Mouse (Mus musculus) lung, embryonic 14.5 days (tissue): Measurements from ENCODE around the gene Mcpt8. TPM values are rescaled to one million over a fixed set of nuclear protein-coding genes. Genes with fewer than 3 reads are reported as not detected.
"Not testable (repeated sequence)": the region's sequence is repeated elsewhere in the genome, so short reads cannot be mapped to it uniquely, and the experiment has no call there.

Experiments used
- ATAC-seq: fragments of 200-750 bp; cut with Nextera tagmentation; 2 replicates; pipeline ENCODE4 v1.8.0; 2017; ENCODE audit warnings: mild to moderate bottlenecking, moderate TSS enrichment, moderate library complexity; ENCODE audit not compliant: insufficient read depth
- DNase-seq: peaks from one replicate; pipeline ENCODE4 v3.0.0-alpha.2; 2015
- H3K27ac ChIP-seq: fragments of 300-500 bp; sonication (generic); 2 replicates; pipeline ENCODE4 v1.5.1; 2014; ENCODE audit warnings: low read depth, mild to moderate bottlenecking, moderate library complexity
- H3K27me3 ChIP-seq: fragments of 300-500 bp; sonication (generic); 2 replicates; pipeline ENCODE4 v1.6.1; 2014; ENCODE audit warnings: low read length, control low read depth; ENCODE audit not compliant: insufficient read depth
- H3K36me3 ChIP-seq: fragments of 300-500 bp; sonication (generic); 2 replicates; pipeline ENCODE4 v1.6.1; 2014; ENCODE audit warnings: control low read depth; ENCODE audit not compliant: insufficient read depth
- H3K4me1 ChIP-seq: fragments of 300-500 bp; sonication (generic); 2 replicates; pipeline ENCODE4 v1.6.1; 2014; ENCODE audit warnings: antibody characterized with exemption, control low read depth; ENCODE audit not compliant: insufficient read depth
- H3K4me2 ChIP-seq: fragments of 300-500 bp; sonication (generic); 2 replicates; pipeline ENCODE4 v1.6.1; 2014; ENCODE audit warnings: mild to moderate bottlenecking
- H3K4me3 ChIP-seq: fragments of 300-500 bp; sonication (generic); 2 replicates; pipeline ENCODE4 v1.5.1; 2014; ENCODE audit warnings: low read depth, low read length
- H3K9ac ChIP-seq: fragments of 300-500 bp; sonication (generic); 2 replicates; pipeline ENCODE4 v1.6.1; 2014
- H3K9me3 ChIP-seq: fragments of 300-500 bp; sonication (generic); 2 replicates; pipeline ENCODE4 v1.6.1; 2016; ENCODE audit warnings: low read depth, low read length, control low read depth
- CTCF ChIP-seq: IDR thresholded peaks from 2 replicates; pipeline ENCODE4 v1.5.1; 2016; ENCODE audit warnings: antibody characterized with exemption, low read depth
- WGBS: fragments of 180-500 bp; shearing (Covaris S2); extraction: QIAGEN DNeasy Blood & Tissue Kit; methylation state at CpG from one replicate; pipeline ENCODE4 v1.1.7; 2014; 5-methylcytosine and 5-hydroxymethylcytosine counted together
- microRNA-seq: library from miRNA; unstranded; fragments of <30 nt; microRNA quantifications from one replicate; pipeline ENCODE4, GENCODE M21; 2016; ENCODE audit warnings: borderline number of aligned reads
- polyA plus RNA-seq: library from polyadenylated mRNA; unstranded; fragments of >200 nt; fragmentation: Nextera tagmentation; extraction: Ambion mirVana; gene quantifications from 2 replicates; pipeline ENCODE4 v1.2.1, GENCODE M21; 2014

The Mcpt8 gene
- polyA plus RNA-seq, 1 experiment from 2014 or later = 0.54 TPM

- TF ChIP-seq CTCF = no peak
- no peak for DNase-seq
- H3K27ac ChIP-seq = no peak overlapping the region
- no peaks in the 10 kb centered on the region for H3K4me1 ChIP-seq
- H3K4me3 ChIP-seq = no peak overlapping the region
- H3K27me3 ChIP-seq = no peaks in the 10 kb centered on the region
- H3K9ac ChIP-seq = no peak overlapping the region
- no peak overlapping the region for H3K4me2 ChIP-seq
- H3K9me3 ChIP-seq = no peaks in the 10 kb centered on the region
- no peaks in the 10 kb centered on the region for H3K36me3 ChIP-seq
- WGBS = 57% methylated on average over 3 of the region's 3 CpGs
- ATAC-seq = no peak
Observed at GRCm38 (mm10) chr14:56086711-56087110, 1.6 kb upstream of the Mcpt8 start.

GRCm38 (mm10) chr14:56082016-56082415, 3.1 kb downstream of the Mcpt8 start:
- H3K36me3 ChIP-seq = no peaks in the 10 kb centered on the region
- TF ChIP-seq CTCF = no peak
- H3K4me3 ChIP-seq = no peak overlapping the region
- H3K4me1 ChIP-seq = no peaks in the 10 kb centered on the region
- WGBS = 90% methylated on average over 4 of the region's 4 CpGs
- no peak overlapping the region for H3K9ac ChIP-seq
- no peaks in the 10 kb centered on the region for H3K9me3 ChIP-seq
- H3K4me2 ChIP-seq = no peak overlapping the region
- no peak for DNase-seq
- H3K27me3 ChIP-seq = no peaks in the 10 kb centered on the region
- ATAC-seq = no peak
- H3K27ac ChIP-seq = no peak overlapping the region

DNA sequence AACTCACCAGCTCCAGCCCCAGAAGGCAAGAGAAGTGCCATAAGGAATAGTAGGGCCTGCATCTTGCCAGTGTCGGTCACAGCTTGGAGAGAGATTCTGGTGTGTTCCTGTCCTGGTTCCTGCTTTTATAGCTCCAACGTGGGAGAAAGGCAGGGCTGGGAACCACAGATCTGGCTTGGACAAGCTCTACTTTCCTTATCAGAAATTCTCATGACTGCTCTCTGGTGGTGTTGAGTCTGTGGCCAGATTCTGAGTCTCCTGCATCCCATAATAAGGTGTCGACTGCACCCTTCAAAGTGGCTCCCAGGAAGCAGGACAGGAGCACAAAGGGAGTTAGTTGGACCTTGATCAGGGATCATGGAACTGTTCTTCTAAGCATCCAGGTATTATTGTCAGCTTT, 22.9 kb downstream of the Mcpt8 start, which contains the start of gene Mcpt4:
TSS of gene Mcpt4 (minus strand) at position 101 of the 400 bp plus-strand sequence.
- not testable (repeated sequence) for H3K9ac ChIP-seq, H3K4me2 ChIP-seq, H3K9me3 ChIP-seq, H3K4me1 ChIP-seq, DNase-seq, H3K36me3 ChIP-seq, H3K27me3 ChIP-seq, H3K27ac ChIP-seq, ATAC-seq, H3K4me3 ChIP-seq
- 69% methylated on average over 3 of the region's 3 CpGs for WGBS

GRCm38 (mm10) chr14:56057722-56058121, 27.4 kb downstream of the Mcpt8 start:
- ATAC-seq = no peak
- no peaks in the 10 kb centered on the region for H3K27me3 ChIP-seq
- no peaks in the 10 kb centered on the region for H3K36me3 ChIP-seq
- no peaks in the 10 kb centered on the region for H3K9me3 ChIP-seq
- DNase-seq = no peak
- TF ChIP-seq CTCF = no peak
- WGBS = 74% methylated on average over 4 of the region's 4 CpGs
- no peak overlapping the region for H3K9ac ChIP-seq
- no peak overlapping the region for H3K4me3 ChIP-seq
- H3K4me2 ChIP-seq = no peak overlapping the region
- no peak overlapping the region for H3K27ac ChIP-seq
- no peaks in the 10 kb centered on the region for H3K4me1 ChIP-seq

- DNase-seq = no peak
- no peak for ATAC-seq
- H3K4me1 ChIP-seq = no peaks in the 10 kb centered on the region
- WGBS = 68% methylated on average over 3 of the region's 3 CpGs
- H3K36me3 ChIP-seq = no peaks in the 10 kb centered on the region
- no peak overlapping the region for H3K27ac ChIP-seq
- no peak for TF ChIP-seq CTCF
- H3K9ac ChIP-seq = no peak overlapping the region
- no peak overlapping the region for H3K4me3 ChIP-seq
- H3K9me3 ChIP-seq = no peaks in the 10 kb centered on the region
- H3K4me2 ChIP-seq = no peak overlapping the region
- no peaks in the 10 kb centered on the region for H3K27me3 ChIP-seq
Observed at GRCm38 (mm10) chr14:56055408-56055807, 29.7 kb downstream of the Mcpt8 start.

- H3K9ac ChIP-seq, H3K27me3 ChIP-seq, ATAC-seq, H3K36me3 ChIP-seq, H3K4me1 ChIP-seq, DNase-seq, H3K4me2 ChIP-seq, H3K4me3 ChIP-seq, H3K27ac ChIP-seq, H3K9me3 ChIP-seq: not testable (repeated sequence)
- WGBS = 80% methylated on average over 1 of the region's 1 CpGs
Observed at GRCm38 (mm10) chr14:56041792-56042191, 43.3 kb downstream of the Mcpt8 start, which contains the start of gene Mcpt2. Gene Mcpt2 (plus strand): TSS chr14:56042041.

- no peaks in the 10 kb centered on the region for H3K27me3 ChIP-seq
- no peak overlapping the region for H3K9ac ChIP-seq
- H3K9me3 ChIP-seq = no peaks in the 10 kb centered on the region
- no peaks in the 10 kb centered on the region for H3K36me3 ChIP-seq
- H3K4me2 ChIP-seq = no peak overlapping the region
- TF ChIP-seq CTCF = no peak
- DNase-seq = peak; percentile 38
- WGBS = 59% methylated on average over 2 of the region's 2 CpGs
- H3K27ac ChIP-seq = no peak overlapping the region
- H3K4me1 ChIP-seq = no peaks in the 10 kb centered on the region
- no peak for ATAC-seq
- no peak overlapping the region for H3K4me3 ChIP-seq
Observed at GRCm38 (mm10) chr14:56034433-56034832, 50.6 kb downstream of the Mcpt8 start.

Small RNA genes lying within 50 kb of the gene (microRNA-seq; reads per million reads assigned to microRNA genes)
- not detected for gene Mir6949

Other genes starting within 250 kb of the Mcpt8 start
- 18.7 and 19.4 TPM in 2 replicates for gene Nynrin, start 231.3 kb downstream of the Mcpt8 start, polyA plus RNA-seq
- gene Cbln3, start 200.9 kb downstream of the Mcpt8 start, polyA plus RNA-seq = 1.4 and 1.9 TPM in 2 replicates
- 11.0 and 13.7 TPM in 2 replicates for gene Khnyn, start 200.3 kb downstream of the Mcpt8 start, polyA plus RNA-seq
- gene Sdr39u1, start 185.0 kb downstream of the Mcpt8 start, polyA plus RNA-seq = 44.3 and 47.2 TPM in 2 replicates
- gene Cma1, start 140.6 kb downstream of the Mcpt8 start, polyA plus RNA-seq = 3.7 and 4.4 TPM in 2 replicates
- not detected in 2 replicates for gene Cma2, start 134.3 kb downstream of the Mcpt8 start, polyA plus RNA-seq
- gene Mcpt1, start 67.3 kb downstream of the Mcpt8 start, polyA plus RNA-seq = not detected in 2 replicates
- not detected in 2 replicates for gene Mcpt9, start 54.8 kb downstream of the Mcpt8 start, polyA plus RNA-seq
- not detected in 2 replicates for gene Mcpt2, start 43.2 kb downstream of the Mcpt8 start, polyA plus RNA-seq
- 0.28 TPM in 1 of 2 replicates, not detected in the other for gene Mcpt4, start 23.0 kb downstream of the Mcpt8 start, polyA plus RNA-seq
- not detected in 2 replicates for gene Ctsg, start 17.3 kb upstream of the Mcpt8 start, polyA plus RNA-seq
- not detected in 2 replicates for gene Gzme, start 35.4 kb upstream of the Mcpt8 start, polyA plus RNA-seq
- not detected in 2 replicates for gene Gzmd, start 47.3 kb upstream of the Mcpt8 start, polyA plus RNA-seq
- not detected in 2 replicates for gene Gzmg, start 74.3 kb upstream of the Mcpt8 start, polyA plus RNA-seq
- not detected in 2 replicates for gene Gzmn, start 89.3 kb upstream of the Mcpt8 start, polyA plus RNA-seq
- gene Gzmf, start 126.1 kb upstream of the Mcpt8 start, polyA plus RNA-seq = not detected in 2 replicates
- not detected in 2 replicates for gene Gzmc, start 149.4 kb upstream of the Mcpt8 start, polyA plus RNA-seq
- 0.25 and 0.38 TPM in 2 replicates for gene Gzmb, start 177.0 kb upstream of the Mcpt8 start, polyA plus RNA-seq